Mouse (Mus musculus) kidney, postnatal 0 days (tissue): ENCODE measurements around the gene Dmpk. TPM values are rescaled to one million over a fixed set of nuclear protein-coding genes. Genes with fewer than 3 reads are reported as not detected.
A peak's percentile ranks its signal among the peaks of the same experiment; 100 is the strongest.

Source experiments
- ATAC-seq: fragments of 200-750 bp; cut with Nextera tagmentation; replicated peaks from 2 replicates; pipeline ENCODE4 v1.8.0; 2017; ENCODE audit warnings: low read depth, moderate number of reproducible peaks, moderate TSS enrichment, moderate library complexity; ENCODE audit not compliant: low FRiP score
- DNase-seq: peaks from one replicate; pipeline ENCODE4 v3.0.0-alpha.2; 2016; ENCODE audit warnings: low spot score
- H3K27ac ChIP-seq: fragments of 300-500 bp; sonication (generic); 2 replicates; pipeline ENCODE4 v1.5.1; 2014; ENCODE audit warnings: mild to moderate bottlenecking
- H3K27me3 ChIP-seq: fragments of 300-500 bp; sonication (generic); 2 replicates; pipeline ENCODE4 v1.6.1; 2014; ENCODE audit warnings: low read length, mixed read lengths; ENCODE audit not compliant: insufficient read depth
- H3K36me3 ChIP-seq: fragments of 300-500 bp; sonication (generic); 2 replicates; pipeline ENCODE4 v1.6.1; 2014; ENCODE audit warnings: low read length, mixed read lengths; ENCODE audit not compliant: insufficient read depth
- H3K4me1 ChIP-seq: fragments of 300-500 bp; sonication (generic); replicated peaks from 2 replicates; pipeline ENCODE4 v1.6.1; 2014; ENCODE audit warnings: antibody characterized with exemption, low read length, mixed read lengths; ENCODE audit not compliant: insufficient read depth
- H3K4me2 ChIP-seq: fragments of 300-500 bp; sonication (generic); 2 replicates; pipeline ENCODE4 v1.6.1; 2014; ENCODE audit warnings: mild to moderate bottlenecking, low read length, moderate library complexity, mixed read lengths
- H3K4me3 ChIP-seq: fragments of 300-500 bp; sonication (generic); replicated peaks from 2 replicates; pipeline ENCODE4 v1.5.1; 2014; ENCODE audit warnings: low read depth, low read length
- H3K9ac ChIP-seq: fragments of 300-500 bp; sonication (generic); 2 replicates; pipeline ENCODE4 v1.6.1; 2014; ENCODE audit warnings: low read depth, low read length
- H3K9me3 ChIP-seq: fragments of 300-500 bp; sonication (generic); replicated peaks from 2 replicates; pipeline ENCODE4 v1.6.1; 2016; ENCODE audit warnings: low read length, inconsistent platforms, mixed read lengths
- CTCF ChIP-seq: IDR thresholded peaks from 2 replicates; pipeline ENCODE4 v1.5.1; 2016; ENCODE audit warnings: antibody characterized with exemption, low read depth, mild to moderate bottlenecking, moderate library complexity
- WGBS: fragments of 180-500 bp; shearing (Covaris S2); extraction: QIAGEN DNeasy Blood & Tissue Kit; methylation state at CpG from one replicate; pipeline ENCODE4 v1.1.7; 2014; 5-methylcytosine and 5-hydroxymethylcytosine counted together
- polyA plus RNA-seq: library from polyadenylated mRNA; unstranded; fragments of >200 nt; fragmentation: Nextera tagmentation; extraction: Ambion mirVana; gene quantifications from 2 replicates; pipeline ENCODE4 v1.2.1, GENCODE M21; 2015

Gene Dmpk
- polyA plus RNA-seq, 1 experiment from 2014 or later, result 11.6 TPM

GRCm38 (mm10) chr7:19078732-19079131 lies 4.9 kb upstream of the Dmpk start:
- no peak overlapping the region for H3K27ac ChIP-seq
- 57% methylated on average over 3 of the region's 3 CpGs for WGBS
- no peak overlapping the region for H3K4me2 ChIP-seq
- no peaks in the 10 kb centered on the region for H3K9me3 ChIP-seq
- DNase-seq (no peak), ATAC-seq (no peak)
- no peak overlapping the region for H3K9ac ChIP-seq
- H3K27me3 ChIP-seq, result no peaks in the 10 kb centered on the region
- H3K4me3 ChIP-seq, result no peak overlapping the region
- peaks cover 28% of the 10 kb centered on the region for H3K36me3 ChIP-seq
- H3K4me1 ChIP-seq, result peaks cover 26% of the 10 kb centered on the region
- no peak for TF ChIP-seq CTCF

- 79% methylated on average over 19 of the region's 19 CpGs for WGBS
- no peak overlapping the region for H3K4me2 ChIP-seq
- no peak for TF ChIP-seq CTCF
- peaks cover 44% of the 10 kb centered on the region for H3K4me1 ChIP-seq
- H3K9ac ChIP-seq, result no peak overlapping the region
- no peak overlapping the region for H3K27ac ChIP-seq
- DNase-seq (no peak), ATAC-seq (no peak)
- H3K27me3 ChIP-seq, result no peaks in the 10 kb centered on the region
- no peaks in the 10 kb centered on the region for H3K9me3 ChIP-seq
- peaks cover 28% of the 10 kb centered on the region for H3K36me3 ChIP-seq
- H3K4me3 ChIP-seq, result no peak overlapping the region
Observed at GRCm38 (mm10) chr7:19080451-19080950, 3.1 kb upstream of the Dmpk start.

GRCm38 (mm10) chr7:19082171-19082570 lies 1.5 kb upstream of the Dmpk start:
- Histone ChIP-seq H3K4me1 (peaks cover 49% of the 10 kb centered on the region), H3K9me3 (no peaks in the 10 kb centered on the region), H3K9ac (0 out of 2 replicates have a peak overlapping the region, but pooled peaks have one; percentile 23), H3K27ac (no peak overlapping the region), H3K4me3 (no peak overlapping the region), H3K36me3 (peaks cover 28% of the 10 kb centered on the region), H3K4me2 (no peak overlapping the region), H3K27me3 (no peaks in the 10 kb centered on the region)
- ATAC-seq, result no peak
- WGBS, result 75% methylated on average over 4 of the region's 4 CpGs
- no peak for TF ChIP-seq CTCF
- DNase-seq, result no peak

GRCm38 (mm10) chr7:19083096-19083495 lies 553 bp upstream of the Dmpk start:
- TF ChIP-seq CTCF, result no peak
- no peak for DNase-seq
- H3K9me3 ChIP-seq, result no peaks in the 10 kb centered on the region
- H3K36me3 ChIP-seq, result peaks cover 32% of the 10 kb centered on the region
- peaks cover 42% of the 10 kb centered on the region for H3K4me1 ChIP-seq
- H3K27ac ChIP-seq, result peak overlapping the region; percentile 57
- no peaks in the 10 kb centered on the region for H3K27me3 ChIP-seq
- no peak for ATAC-seq
- WGBS, result 35% methylated on average over 6 of the region's 6 CpGs
- H3K4me2 ChIP-seq, result peak overlapping the region; percentile 51; the same call in 1 of the 2 replicates
- no peak overlapping the region for H3K4me3 ChIP-seq
- 0 out of 2 replicates have a peak overlapping the region, but pooled peaks have one; percentile 31 for H3K9ac ChIP-seq

- Histone ChIP-seq H3K9me3 (no peaks in the 10 kb centered on the region), H3K27ac (no peak overlapping the region), H3K36me3 (peaks cover 33% of the 10 kb centered on the region), H3K27me3 (no peaks in the 10 kb centered on the region), H3K4me3 (peak overlapping the region; percentile 30; the same call in 1 of the 2 replicates), H3K9ac (0 out of 2 replicates have a peak overlapping the region, but pooled peaks have one; percentile 23), H3K4me2 (peak overlapping the region; percentile 51), H3K4me1 (peaks cover 42% of the 10 kb centered on the region)
- WGBS, result 55% methylated on average over 6 of the region's 6 CpGs
- ATAC-seq (no peak), DNase-seq (no peak)
- no peak for TF ChIP-seq CTCF
Observed at GRCm38 (mm10) chr7:19084277-19084771, 675 bp downstream of the Dmpk start.

GRCm38 (mm10) chr7:19084921-19085473 lies 1.3 kb downstream of the Dmpk start:
- Histone ChIP-seq H3K27ac (no peak overlapping the region), H3K36me3 (peaks cover 28% of the 10 kb centered on the region), H3K4me1 (peaks cover 42% of the 10 kb centered on the region), H3K4me3 (0 out of 2 replicates have a peak overlapping the region, but pooled peaks have one; percentile 2), H3K27me3 (no peaks in the 10 kb centered on the region), H3K9me3 (no peaks in the 10 kb centered on the region), H3K9ac (0 out of 2 replicates have a peak overlapping the region, but pooled peaks have one; percentile 23), H3K4me2 (peak overlapping the region; percentile 51)
- 24% methylated on average over 9 of the region's 9 CpGs for WGBS
- no peak for ATAC-seq
- TF ChIP-seq CTCF, result no peak
- DNase-seq, result no peak
